Mouse (Mus musculus) MEL (cell line): ENCODE data around the gene Dpyd.

Experiments used
- CHD2 ChIP-seq: IDR thresholded peaks from 2 replicates; pipeline ENCODE4 v1.6.1; 2011; ENCODE audit warnings: low read length, improper control_type of control experiment
- CTCF ChIP-seq, 3 experiments: IDR thresholded peaks in 2 of 3; conservative IDR thresholded peaks in 1 of 3; 2 replicates each; pipeline ENCODE4 v1.5.1; 2011 to 2012; ENCODE audit warnings: low read length in 3 of 3, low read depth in 2 of 3, mild to moderate bottlenecking in 2 of 3, improper control_type of control experiment in 1 of 3, inconsistent platforms in 1 of 3, mixed read lengths in 1 of 3, moderate library complexity in 1 of 3; ENCODE audit not compliant: control insufficient read depth in 1 of 3, insufficient read depth in 1 of 3, poor library complexity in 1 of 3, severe bottlenecking in 1 of 3
- E2F4 ChIP-seq: IDR thresholded peaks from 2 replicates; pipeline ENCODE4 v1.6.1; 2011; ENCODE audit warnings: low read depth, low read length, improper control_type of control experiment, borderline replicate concordance
- EP300 ChIP-seq, 2 experiments: IDR thresholded peaks; 2 replicates each; pipeline ENCODE4 v1.6.1; 2011; ENCODE audit warnings: improper control_type of control experiment in 2 of 2, low read length in 2 of 2, low read depth in 1 of 2, mild to moderate bottlenecking in 1 of 2
- MAZ ChIP-seq: IDR thresholded peaks from 2 replicates; pipeline ENCODE4 v1.6.1; 2012; ENCODE audit warnings: low read depth, mild to moderate bottlenecking, inconsistent platforms, low read length, improper control_type of control experiment
- MEF2A ChIP-seq: IDR thresholded peaks from 2 replicates; pipeline ENCODE4 v1.6.1; 2014; ENCODE audit warnings: low read depth, mild to moderate bottlenecking, inconsistent platforms, low read length, improper control_type of control experiment; ENCODE audit not compliant: poor library complexity, insufficient replicate concordance, severe bottlenecking; ENCODE audit errors: extremely low read depth
- POLR2A ChIP-seq, 2 experiments: IDR thresholded peaks; 2 replicates each; pipeline ENCODE4 v1.6.1; 2011 to 2012; ENCODE audit warnings: low read length in 2 of 2, mild to moderate bottlenecking in 2 of 2, control low read depth in 1 of 2, improper control_type of control experiment in 1 of 2, low read depth in 1 of 2, moderate library complexity in 1 of 2; ENCODE audit not compliant: control insufficient read depth in 1 of 2, insufficient read depth in 1 of 2, poor library complexity in 1 of 2
- SMC3 ChIP-seq: IDR thresholded peaks from 2 replicates; pipeline ENCODE4 v1.6.1; 2011; ENCODE audit warnings: low read depth, low read length, improper control_type of control experiment
- TAL1 ChIP-seq: IDR thresholded peaks from 2 replicates; pipeline ENCODE4 v1.6.1; 2012; ENCODE audit warnings: mild to moderate bottlenecking, inconsistent platforms, low read length, moderate library complexity, mixed read lengths
- TBP ChIP-seq: IDR thresholded peaks from 2 replicates; pipeline ENCODE4 v1.8.0; 2011; ENCODE audit warnings: low read depth, low read length, improper control_type of control experiment
- UBTF ChIP-seq: IDR thresholded peaks from 2 replicates; pipeline ENCODE4 v1.6.1; 2012; ENCODE audit warnings: low read depth, mild to moderate bottlenecking, inconsistent platforms, low read length, improper control_type of control experiment, moderate library complexity, borderline replicate concordance; ENCODE audit not compliant: insufficient read depth
- USF1 ChIP-seq: IDR thresholded peaks from 2 replicates; pipeline ENCODE4 v1.6.1; 2014; ENCODE audit warnings: low read depth, mild to moderate bottlenecking, inconsistent platforms, low read length, improper control_type of control experiment, moderate library complexity
- ZNF384 ChIP-seq: IDR thresholded peaks from 2 replicates; pipeline ENCODE4 v1.6.1; 2012; ENCODE audit warnings: low read depth, mild to moderate bottlenecking, inconsistent platforms, low read length, improper control_type of control experiment

- TF ChIP-seq USF1, result no peak
- TF ChIP-seq MAZ, result no peak
- TF ChIP-seq TAL1, result no peak
- no peak for TF ChIP-seq ZNF384
- TF ChIP-seq UBTF, result no peak
- TF ChIP-seq POLR2A (IDR thresholded peaks at IDR 0.05; ENCODE audit: control insufficient read depth in 1 of 2, insufficient read depth in 1 of 2, low read depth in 1 of 2, low read length in 2 of 2, poor library complexity in 1 of 2), result no peak
- TF ChIP-seq MEF2A, result no peak
- no peak for TF ChIP-seq CTCF (IDR thresholded peaks at IDR 0.05 in 2 of 3, conservative IDR thresholded peaks at IDR 0.05 in 1 of 3; ENCODE audit: control insufficient read depth in 1 of 3, insufficient read depth in 1 of 3, low read depth in 2 of 3, low read length in 3 of 3, poor library complexity in 1 of 3, severe bottlenecking in 1 of 3)
- TF ChIP-seq CHD2, result no peak
- TF ChIP-seq E2F4, result no peak
- TF ChIP-seq EP300 (IDR thresholded peaks at IDR 0.05; ENCODE audit: low read depth in 1 of 2, low read length in 2 of 2), result no peak
- no peak for TF ChIP-seq SMC3
- TF ChIP-seq TBP, result no peak
These were observed 752.8 kb downstream of the Dpyd start for GRCm38 (mm10) chr3:119314693-119315092.
